Mouse (Mus musculus) erythroblast, embryonic 14.5 days (primary cell): ENCODE results near the gene Crabp2. TPM values are rescaled to one million over a fixed set of nuclear protein-coding genes. Genes with fewer than 3 reads are reported as not detected.
A peak's percentile ranks its signal among the peaks of the same experiment; 100 is the strongest.

Source experiments
- H3K27me3 ChIP-seq: 2 replicates; pipeline ENCODE4 v1.6.1; 2012; ENCODE audit warnings: inconsistent platforms; ENCODE audit not compliant: control insufficient read depth
- H3K36me3 ChIP-seq: 2 replicates; pipeline ENCODE4 v1.6.1; 2012; ENCODE audit warnings: mild to moderate bottlenecking, inconsistent platforms; ENCODE audit not compliant: control insufficient read depth
- H3K4me1 ChIP-seq: 2 replicates; pipeline ENCODE4 v1.6.1; 2012; ENCODE audit warnings: inconsistent platforms; ENCODE audit not compliant: control insufficient read depth
- H3K4me3 ChIP-seq: replicated peaks from 2 replicates; pipeline ENCODE3; 2012; ENCODE audit warnings: moderate library complexity, mild to moderate bottlenecking, inconsistent platforms
- H3K9me3 ChIP-seq: 2 replicates; pipeline ENCODE4 v1.6.1; 2012; ENCODE audit warnings: low read length, inconsistent platforms, mixed read lengths; ENCODE audit not compliant: control insufficient read depth
- GATA1 ChIP-seq: IDR thresholded peaks from 2 replicates; pipeline ENCODE4 v1.6.1; 2012; ENCODE audit warnings: low read length, inconsistent platforms, mixed read lengths
- TAL1 ChIP-seq: IDR thresholded peaks from 3 replicates; pipeline ENCODE4 v1.6.1; 2012; ENCODE audit warnings: low read length, inconsistent platforms, mixed read lengths
- polyA plus RNA-seq: library from polyadenylated mRNA; stranded (reverse); fragments of >175 nt; gene quantifications from 2 replicates; pipeline ENCODE4 v1.2.3, GENCODE M21; 2012

The Crabp2 gene
- polyA plus RNA-seq, 1 experiment = not detected

- no peaks in the 10 kb centered on the region for H3K9me3 ChIP-seq
Observed at GRCm38 (mm10) chr3:87986868-87987267, 38.4 kb downstream of the Crabp2 start.

GRCm38 (mm10) chr3:87987633-87988032 is 39.2 kb downstream of the Crabp2 start:
- Histone ChIP-seq H3K9me3 (no peaks in the 10 kb centered on the region), H3K4me1 (peaks cover 16% of the 10 kb centered on the region), H3K4me3 (peak overlapping the region; percentile 35), H3K36me3 (no peaks in the 10 kb centered on the region), H3K27me3 (peaks cover 48% of the 10 kb centered on the region)
- TF ChIP-seq TAL1 = no peak
- no peak for TF ChIP-seq GATA1

More at GRCm38 (mm10) chr3:87986868-87987267, 38.4 kb downstream of the Crabp2 start:
- Histone ChIP-seq H3K4me3 (peak overlapping the region; percentile 35), H3K36me3 (no peaks in the 10 kb centered on the region), H3K27me3 (peaks cover 48% of the 10 kb centered on the region), H3K4me1 (peaks cover 16% of the 10 kb centered on the region)
- TF ChIP-seq TAL1 (no peak), GATA1 (no peak)

DNA sequence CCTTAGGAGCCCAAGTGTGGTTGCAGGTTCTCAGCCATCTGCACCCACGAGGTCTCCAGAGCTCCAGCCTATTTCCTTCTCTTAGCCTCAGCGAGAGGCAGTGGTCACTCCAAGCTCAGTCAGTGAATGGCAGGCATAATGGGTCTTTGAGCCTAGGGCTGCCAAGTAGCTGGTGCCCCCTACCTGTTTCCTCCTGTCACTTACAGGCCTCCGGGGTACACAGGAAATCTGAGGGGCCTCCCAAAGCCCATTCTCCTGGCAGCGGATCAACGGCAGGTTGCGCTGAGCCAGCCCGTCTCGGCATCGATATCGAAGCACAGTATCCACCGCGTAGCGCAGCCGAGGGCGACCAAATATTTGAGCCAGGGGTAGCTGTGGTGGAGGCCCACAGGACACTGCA is 39.6 kb downstream of the Crabp2 start:
- Histone ChIP-seq H3K4me3 (no peak overlapping the region), H3K9me3 (no peaks in the 10 kb centered on the region), H3K36me3 (no peaks in the 10 kb centered on the region), H3K4me1 (peaks cover 16% of the 10 kb centered on the region), H3K27me3 (peaks cover 51% of the 10 kb centered on the region)
- TF ChIP-seq GATA1 (no peak), TAL1 (no peak)

DNA sequence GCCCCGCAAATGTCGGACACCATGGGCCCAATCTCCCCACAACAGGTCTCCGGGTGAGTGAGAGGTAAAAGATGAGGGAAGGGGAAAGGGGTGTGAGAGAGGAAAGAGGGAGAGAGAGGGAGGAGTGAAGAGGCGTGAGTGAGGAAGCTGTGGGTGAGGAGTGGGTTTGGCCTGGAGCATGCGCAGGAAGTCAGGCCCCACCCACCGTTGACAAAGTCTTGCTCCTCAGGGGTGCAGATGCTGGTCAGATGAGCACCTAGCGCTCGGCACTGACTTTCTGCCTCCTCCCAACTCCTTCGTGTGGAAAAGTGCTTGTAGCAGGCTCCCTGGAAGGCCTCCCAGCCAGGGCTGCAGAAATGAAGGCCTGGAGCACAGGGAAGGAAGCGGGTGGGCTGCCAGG is 41.5 kb downstream of the Crabp2 start:
- TF ChIP-seq GATA1 (no peak), TAL1 (no peak)
- peaks cover 64% of the 10 kb centered on the region for H3K27me3 ChIP-seq

GRCm38 (mm10) chr3:87993436-87993835 is 45.0 kb downstream of the Crabp2 start:
- Histone ChIP-seq H3K36me3 (no peaks in the 10 kb centered on the region), H3K4me3 (no peak overlapping the region), H3K27me3 (peaks cover 77% of the 10 kb centered on the region), H3K4me1 (peaks cover 3% of the 10 kb centered on the region; the same call in 1 of the 2 replicates), H3K9me3 (no peaks in the 10 kb centered on the region)
- TF ChIP-seq TAL1 (no peak), GATA1 (no peak)

More for the DNA sequence above, 41.5 kb downstream of the Crabp2 start:
- Histone ChIP-seq H3K4me1 (peaks cover 16% of the 10 kb centered on the region), H3K36me3 (no peaks in the 10 kb centered on the region), H3K9me3 (no peaks in the 10 kb centered on the region), H3K4me3 (no peak overlapping the region)

DNA sequence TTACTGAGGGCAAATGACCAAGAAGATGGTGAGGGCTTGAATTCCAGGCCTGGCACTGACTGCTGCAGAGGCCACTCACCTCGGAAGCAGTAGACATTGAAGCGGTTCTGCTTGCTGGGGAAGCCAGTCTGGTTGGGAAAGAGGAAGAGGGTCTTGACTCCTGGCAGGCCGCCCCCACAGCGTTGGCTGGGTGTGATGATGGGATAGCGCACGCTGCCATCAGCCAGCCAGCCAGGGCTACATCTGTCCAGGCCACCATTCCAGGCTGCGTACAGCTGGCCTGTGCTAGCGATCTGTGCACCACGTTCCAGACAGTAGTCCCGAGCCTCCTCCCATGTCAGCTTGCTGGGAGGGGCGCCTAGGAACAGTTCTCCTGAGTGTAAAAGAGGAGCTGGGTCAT is 46.9 kb downstream of the Crabp2 start:
- TF ChIP-seq TAL1 = no peak
- no peak for TF ChIP-seq GATA1
- Histone ChIP-seq H3K27me3 (peaks cover 79% of the 10 kb centered on the region), H3K9me3 (no peaks in the 10 kb centered on the region; the same call in 1 of the 2 replicates), H3K36me3 (no peaks in the 10 kb centered on the region), H3K4me3 (no peak overlapping the region), H3K4me1 (peaks cover 3% of the 10 kb centered on the region; the same call in 1 of the 2 replicates)

GRCm38 (mm10) chr3:87996401-87996800 is 47.9 kb downstream of the Crabp2 start:
- H3K27me3 ChIP-seq = peaks cover 82% of the 10 kb centered on the region
- peaks cover 3% of the 10 kb centered on the region; the same call in 1 of the 2 replicates for H3K4me1 ChIP-seq
- no peaks in the 10 kb centered on the region for H3K36me3 ChIP-seq
- H3K4me3 ChIP-seq = no peak overlapping the region
- no peaks in the 10 kb centered on the region; the same call in 1 of the 2 replicates for H3K9me3 ChIP-seq
- TF ChIP-seq GATA1 = no peak
- no peak for TF ChIP-seq TAL1

- TF ChIP-seq GATA1 = no peak
- no peak for TF ChIP-seq TAL1
- Histone ChIP-seq H3K4me3 (no peak overlapping the region), H3K36me3 (no peaks in the 10 kb centered on the region), H3K27me3 (peaks cover 89% of the 10 kb centered on the region), H3K9me3 (no peaks in the 10 kb centered on the region; the same call in 1 of the 2 replicates), H3K4me1 (peaks cover 3% of the 10 kb centered on the region; the same call in 1 of the 2 replicates)
Observed at GRCm38 (mm10) chr3:87996971-87997614, 48.6 kb downstream of the Crabp2 start.

- H3K36me3 ChIP-seq = no peaks in the 10 kb centered on the region
- no peaks in the 10 kb centered on the region; the same call in 1 of the 2 replicates for H3K9me3 ChIP-seq
- H3K27me3 ChIP-seq = peaks cover 97% of the 10 kb centered on the region
- H3K4me3 ChIP-seq = no peak overlapping the region
- peaks cover 3% of the 10 kb centered on the region; the same call in 1 of the 2 replicates for H3K4me1 ChIP-seq
- TF ChIP-seq TAL1 (no peak), GATA1 (no peak)
Observed at GRCm38 (mm10) chr3:87998747-87999146, 50.3 kb downstream of the Crabp2 start.

GRCm38 (mm10) chr3:87999243-87999895 is 50.9 kb downstream of the Crabp2 start:
- Histone ChIP-seq H3K27me3 (peaks cover 92% of the 10 kb centered on the region), H3K4me3 (no peak overlapping the region), H3K9me3 (no peaks in the 10 kb centered on the region; the same call in 1 of the 2 replicates), H3K4me1 (peaks cover 3% of the 10 kb centered on the region; the same call in 1 of the 2 replicates), H3K36me3 (no peaks in the 10 kb centered on the region)
- no peak for TF ChIP-seq TAL1
- TF ChIP-seq GATA1 = no peak
